Mouse (Mus musculus) stomach, embryonic 14.5 days (tissue): ENCODE measurements at regions not wholly inside any gene's neighbourhood (a gene's known extent, or its start where the extent isn't known, plus 50 kb on each side); places are given as distances from the start of the nearest gene placed in this dataset.

Source experiments
- ATAC-seq: fragments of 200-750 bp; cut with Nextera tagmentation; 2 replicates; pipeline ENCODE4 v1.8.0; 2017; ENCODE audit warnings: low read depth, moderate TSS enrichment; ENCODE audit not compliant: insufficient number of reproducible peaks, insufficient read depth, low FRiP score
- H3K27ac ChIP-seq: fragments of 300-500 bp; sonication (generic); 2 replicates; pipeline ENCODE4 v1.5.1; 2014; ENCODE audit warnings: mild to moderate bottlenecking, low read length, moderate library complexity, mixed read lengths
- H3K27me3 ChIP-seq: fragments of 300-500 bp; sonication (generic); 2 replicates; pipeline ENCODE4 v1.6.1; 2014; ENCODE audit warnings: low read length, control low read depth, mixed read lengths; ENCODE audit not compliant: control insufficient read depth, insufficient read depth
- H3K36me3 ChIP-seq: fragments of 300-500 bp; sonication (generic); 2 replicates; pipeline ENCODE4 v1.6.1; 2014; ENCODE audit warnings: mild to moderate bottlenecking, control low read depth, low read length, moderate library complexity, mixed read lengths; ENCODE audit not compliant: control insufficient read depth, insufficient read depth
- H3K4me1 ChIP-seq: fragments of 300-500 bp; sonication (generic); 2 replicates; pipeline ENCODE4 v1.6.1; 2014; ENCODE audit warnings: low read length, control low read depth, mixed read lengths; ENCODE audit not compliant: control insufficient read depth, insufficient read depth
- H3K4me2 ChIP-seq: fragments of 300-500 bp; sonication (generic); replicated peaks from 2 replicates; pipeline ENCODE4 v1.6.1; 2014; ENCODE audit warnings: low read depth, low read length, control low read depth
- H3K4me3 ChIP-seq: fragments of 300-500 bp; sonication (generic); 2 replicates; pipeline ENCODE4 v1.5.1; 2014; ENCODE audit warnings: low read depth, low read length, control low read depth
- H3K9ac ChIP-seq: fragments of 300-500 bp; sonication (generic); replicated peaks from 2 replicates; pipeline ENCODE4 v1.6.1; 2014; ENCODE audit warnings: low read depth, mild to moderate bottlenecking, control low read depth, low read length, moderate library complexity, mixed read lengths
- H3K9me3 ChIP-seq: fragments of 300-500 bp; sonication (generic); 2 replicates; pipeline ENCODE4 v1.6.1; 2016; ENCODE audit warnings: low read depth, low read length, control low read depth; ENCODE audit not compliant: control insufficient read depth
- WGBS: fragments of 180-500 bp; shearing (Covaris S2); extraction: QIAGEN DNeasy Blood & Tissue Kit; methylation state at CpG from one replicate; pipeline ENCODE4 v1.1.7; 2014; 5-methylcytosine and 5-hydroxymethylcytosine counted together

- Histone ChIP-seq H3K36me3 (no peaks in the 10 kb centered on the region), H3K9me3 (no peaks in the 10 kb centered on the region), H3K4me2 (no peak overlapping the region), H3K27me3 (no peaks in the 10 kb centered on the region), H3K27ac (no peak overlapping the region), H3K4me3 (no peak overlapping the region), H3K4me1 (no peaks in the 10 kb centered on the region), H3K9ac (no peak overlapping the region)
- ATAC-seq, result no peak
- 51% methylated on average over 3 of the region's 3 CpGs for WGBS
Observed at GRCm38 (mm10) chr1:60642761-60643160, 73.8 kb upstream of the Cd28 start.

GRCm38 (mm10) chr1:60642175-60642574 is 74.4 kb upstream of the Cd28 start:
- Histone ChIP-seq H3K4me3 (no peak overlapping the region), H3K9me3 (no peaks in the 10 kb centered on the region), H3K4me1 (no peaks in the 10 kb centered on the region), H3K9ac (no peak overlapping the region), H3K36me3 (no peaks in the 10 kb centered on the region), H3K4me2 (no peak overlapping the region), H3K27ac (no peak overlapping the region), H3K27me3 (no peaks in the 10 kb centered on the region)
- WGBS, result 35% methylated on average over 2 of the region's 2 CpGs
- ATAC-seq, result no peak

GRCm38 (mm10) chr1:60641324-60641764 is 74.4 kb upstream of the Raph1 start:
- no peak overlapping the region for H3K4me2 ChIP-seq
- no peak overlapping the region for H3K9ac ChIP-seq
- H3K4me3 ChIP-seq, result no peak overlapping the region
- WGBS, result 50% methylated on average over 7 of the region's 7 CpGs
- H3K9me3 ChIP-seq, result no peaks in the 10 kb centered on the region
- no peak overlapping the region for H3K27ac ChIP-seq
- H3K27me3 ChIP-seq, result no peaks in the 10 kb centered on the region
- H3K36me3 ChIP-seq, result no peaks in the 10 kb centered on the region
- ATAC-seq, result no peak
- no peaks in the 10 kb centered on the region for H3K4me1 ChIP-seq

GRCm38 (mm10) chr1:60639536-60639935 is 72.6 kb upstream of the Raph1 start:
- H3K4me2 ChIP-seq, result no peak overlapping the region
- H3K4me1 ChIP-seq, result no peaks in the 10 kb centered on the region
- H3K36me3 ChIP-seq, result no peaks in the 10 kb centered on the region
- no peak overlapping the region for H3K4me3 ChIP-seq
- no peak overlapping the region for H3K9ac ChIP-seq
- no peaks in the 10 kb centered on the region for H3K9me3 ChIP-seq
- H3K27ac ChIP-seq, result no peak overlapping the region
- ATAC-seq, result no peak
- 77% methylated on average over 2 of the region's 2 CpGs for WGBS
- no peaks in the 10 kb centered on the region for H3K27me3 ChIP-seq

GRCm38 (mm10) chr1:60639059-60639458 is 72.2 kb upstream of the Raph1 start:
- no peak overlapping the region for H3K4me2 ChIP-seq
- H3K27ac ChIP-seq, result no peak overlapping the region
- WGBS, result 59% methylated on average over 2 of the region's 2 CpGs
- H3K36me3 ChIP-seq, result no peaks in the 10 kb centered on the region
- no peak overlapping the region for H3K9ac ChIP-seq
- H3K27me3 ChIP-seq, result no peaks in the 10 kb centered on the region
- no peaks in the 10 kb centered on the region for H3K4me1 ChIP-seq
- ATAC-seq, result no peak
- H3K9me3 ChIP-seq, result no peaks in the 10 kb centered on the region
- no peak overlapping the region for H3K4me3 ChIP-seq

GRCm38 (mm10) chr1:60636802-60637452 is 70.0 kb upstream of the Raph1 start:
- H3K27ac ChIP-seq, result no peak overlapping the region
- H3K27me3 ChIP-seq, result no peaks in the 10 kb centered on the region
- no peaks in the 10 kb centered on the region for H3K4me1 ChIP-seq
- no peak overlapping the region for H3K4me3 ChIP-seq
- H3K9me3 ChIP-seq, result no peaks in the 10 kb centered on the region
- no peak for ATAC-seq
- H3K4me2 ChIP-seq, result no peak overlapping the region
- H3K36me3 ChIP-seq, result no peaks in the 10 kb centered on the region
- H3K9ac ChIP-seq, result no peak overlapping the region
- WGBS, result 62% methylated on average over 3 of the region's 3 CpGs

GRCm38 (mm10) chr1:60627786-60628453 is 61.0 kb upstream of the Raph1 start:
- Histone ChIP-seq H3K36me3 (no peaks in the 10 kb centered on the region), H3K27me3 (no peaks in the 10 kb centered on the region), H3K27ac (no peak overlapping the region), H3K4me2 (no peak overlapping the region), H3K9ac (no peak overlapping the region), H3K9me3 (no peaks in the 10 kb centered on the region), H3K4me3 (no peak overlapping the region), H3K4me1 (no peaks in the 10 kb centered on the region)
- 41% methylated on average over 9 of the region's 9 CpGs for WGBS
- ATAC-seq, result no peak

- H3K27me3 ChIP-seq, result no peaks in the 10 kb centered on the region
- no peak overlapping the region for H3K4me2 ChIP-seq
- H3K4me1 ChIP-seq, result no peaks in the 10 kb centered on the region
- H3K36me3 ChIP-seq, result no peaks in the 10 kb centered on the region
- no peaks in the 10 kb centered on the region for H3K9me3 ChIP-seq
- H3K9ac ChIP-seq, result no peak overlapping the region
- H3K27ac ChIP-seq, result no peak overlapping the region
- 52% methylated on average over 4 of the region's 4 CpGs for WGBS
- H3K4me3 ChIP-seq, result no peak overlapping the region
- ATAC-seq, result no peak
Observed at GRCm38 (mm10) chr1:60627367-60627766, 60.5 kb upstream of the Raph1 start.
